Mouse (Mus musculus) spleen, adult 2 months (tissue): ENCODE measurements around the gene Apoe. TPM values are rescaled to one million over a fixed set of nuclear protein-coding genes. Genes with fewer than 3 reads are reported as not detected.

ENCODE experiments used
- DNase-seq, 2 experiments: peaks; one replicate each; pipeline versions ENCODE4 v3.0.0 to v3.0.0-alpha.2; 2012 to 2021; ENCODE audit warnings: low spot score in 2 of 2, low read depth in 1 of 2
- H3K27ac ChIP-seq: fragments of 200-500 bp; 2 replicates; pipeline ENCODE4 v1.5.1; 2012; ENCODE audit warnings: low read length, inconsistent platforms; ENCODE audit not compliant: insufficient read depth
- H3K27me3 ChIP-seq: fragments of 200-500 bp; 2 replicates; pipeline ENCODE4 v1.6.1; 2012; ENCODE audit warnings: mild to moderate bottlenecking, moderate library complexity, low read length, inconsistent platforms; ENCODE audit not compliant: control insufficient read depth, insufficient read depth
- H3K36me3 ChIP-seq: fragments of 200-500 bp; 2 replicates; pipeline ENCODE4 v1.6.1; 2012; ENCODE audit warnings: mild to moderate bottlenecking, low read length, inconsistent platforms; ENCODE audit not compliant: control insufficient read depth, insufficient read depth
- H3K4me1 ChIP-seq: fragments of 200-500 bp; 2 replicates; pipeline ENCODE4 v1.6.1; 2011; ENCODE audit warnings: inconsistent platforms; ENCODE audit not compliant: control insufficient read depth, insufficient read depth, insufficient read length
- H3K4me3 ChIP-seq: fragments of 200-500 bp; 2 replicates; pipeline ENCODE4 v1.5.1; 2011; ENCODE audit warnings: mild to moderate bottlenecking, inconsistent platforms; ENCODE audit not compliant: insufficient read depth, insufficient read length; ENCODE audit errors: extremely low read depth
- CTCF ChIP-seq: fragments of 200-500 bp; IDR thresholded peaks from 2 replicates; pipeline ENCODE4 v1.5.1; 2011; ENCODE audit warnings: mild to moderate bottlenecking, inconsistent platforms; ENCODE audit not compliant: insufficient read depth, insufficient read length, insufficient replicate concordance; ENCODE audit errors: extremely low read depth
- POLR2A ChIP-seq: fragments of 200-500 bp; IDR thresholded peaks from 2 replicates; pipeline ENCODE4 v1.6.1; 2011; ENCODE audit warnings: low read depth, low read length, inconsistent platforms
- WGBS: fragments of 180-500 bp; shearing (Covaris S2); methylation state at CpG from one replicate; pipeline ENCODE4 v1.1.7; 2018; 5-methylcytosine and 5-hydroxymethylcytosine counted together
- polyA plus RNA-seq: library from polyadenylated mRNA; depleted of rRNA; stranded (reverse); fragments of >200 nt; gene quantifications from 2 replicates; pipeline ENCODE4 v1.2.3, GENCODE M21; 2012; rRNA removed

Gene Apoe
- polyA plus RNA-seq = 1,613 and 1,762 TPM in 2 replicates

DNA sequence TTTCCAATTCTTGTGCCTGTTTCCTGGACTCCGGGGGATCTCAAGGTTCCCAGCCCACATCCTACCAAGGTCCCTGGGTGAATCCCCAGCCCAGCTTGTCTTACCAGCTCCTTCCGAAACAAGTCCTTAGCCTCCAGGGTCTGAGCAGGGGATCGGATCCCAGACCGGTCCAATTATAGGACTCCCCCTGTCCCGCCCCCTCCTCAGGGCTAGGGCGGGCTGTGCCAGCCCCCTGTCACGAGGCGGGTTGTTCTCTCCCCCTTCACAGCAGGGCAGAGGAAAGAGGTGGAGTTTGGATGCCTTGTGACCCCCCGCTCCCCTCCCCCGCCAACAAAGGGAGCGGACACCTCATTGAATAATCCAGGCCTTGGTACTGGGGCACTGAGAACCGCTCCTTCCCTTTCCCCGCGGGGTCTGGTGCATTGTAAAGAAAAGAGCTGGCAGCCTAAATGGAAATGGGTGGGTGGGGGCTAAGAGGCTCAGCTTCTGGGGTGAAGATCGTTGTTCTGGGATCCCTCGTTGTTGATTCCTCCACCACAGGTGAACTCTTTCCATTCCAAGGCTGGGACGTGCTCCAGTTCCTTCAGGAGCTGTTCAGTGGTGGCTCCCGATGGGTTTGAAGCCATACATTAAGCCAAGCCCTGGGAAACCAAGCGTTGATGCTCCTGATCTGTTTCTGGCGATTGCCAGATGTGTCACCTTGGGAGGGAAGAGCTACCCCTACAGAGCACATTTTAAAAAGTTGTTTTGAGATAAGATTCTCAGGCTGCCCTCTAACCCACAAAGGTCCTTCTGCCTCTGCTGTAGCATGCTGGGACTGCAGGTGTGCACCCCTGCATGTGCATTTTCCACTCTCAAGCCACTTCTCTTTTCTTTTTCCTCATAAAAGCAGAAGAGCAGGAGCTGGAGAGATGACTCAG, at the start of gene Apoe:
Apoe (minus strand) TSS at position 282 of the 920 bp plus-strand sequence.
- peaks cover 11% of the 10 kb centered on the region for H3K36me3 ChIP-seq
- peaks cover 22% of the 10 kb centered on the region for H3K4me1 ChIP-seq
- DNase-seq = peak in 1 of 2 experiments; percentile 33
- peak within 1 kb of the TSS; percentile 49 for H3K4me3 ChIP-seq
- 8% methylated on average over 20 of the region's 20 CpGs for WGBS
- peak within 1 kb of the TSS; percentile 85 for H3K27ac ChIP-seq
- TF ChIP-seq POLR2A (no peak), CTCF (no peak)
- no peaks in the 10 kb centered on the region for H3K27me3 ChIP-seq

DNA sequence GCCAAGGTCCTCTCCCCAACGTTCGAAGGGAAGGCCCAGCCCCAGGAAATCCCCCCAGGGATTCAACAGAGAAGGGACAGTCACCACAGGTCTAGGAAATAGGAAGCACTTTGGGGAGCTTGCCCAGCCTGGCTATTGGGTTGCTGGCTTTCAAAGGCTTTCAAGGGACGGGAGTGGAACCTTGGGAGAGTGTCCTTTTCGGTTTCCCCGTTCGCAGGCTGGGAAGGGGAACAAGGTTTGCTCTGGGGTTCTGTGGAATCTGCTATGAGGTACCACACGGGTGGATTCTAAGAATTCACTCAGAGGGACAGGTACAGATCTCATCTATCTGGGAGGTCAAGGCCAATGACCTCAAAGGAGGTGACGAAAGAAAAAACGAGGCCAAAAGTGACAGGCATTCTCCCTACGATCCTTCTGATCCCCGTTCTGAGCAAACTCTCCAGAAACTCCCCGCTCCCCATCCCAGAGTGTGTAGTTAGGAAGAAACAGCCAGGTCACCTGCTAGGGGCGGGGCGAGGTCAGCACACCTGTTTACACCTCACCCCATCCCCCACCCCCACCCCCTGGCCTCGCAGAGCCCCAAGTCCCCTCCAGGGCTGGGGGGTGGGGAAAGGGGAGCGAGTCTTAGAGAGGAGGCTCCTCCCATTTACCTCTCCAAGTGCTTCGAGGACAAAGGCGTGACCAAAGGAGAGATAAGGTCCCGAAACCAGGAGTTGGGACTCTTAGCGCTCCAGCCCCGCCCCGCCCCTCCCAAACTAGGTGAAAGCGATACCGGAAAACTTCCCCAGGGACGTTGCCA, 48.6 kb upstream of the Apoe start:
- Histone ChIP-seq H3K27me3 (peaks cover 4% of the 10 kb centered on the region), H3K27ac (0 out of 2 replicates have a peak overlapping the region, but pooled peaks have one; percentile 45), H3K36me3 (no peaks in the 10 kb centered on the region), H3K4me3 (0 out of 2 replicates have a peak overlapping the region, but pooled peaks have one; percentile 43), H3K4me1 (no peaks in the 10 kb centered on the region; the same call in 1 of the 2 replicates)
- 49% methylated on average over 25 of the region's 25 CpGs for WGBS
- TF ChIP-seq POLR2A (no peak), CTCF (no peak)
- DNase-seq = no peak

DNA sequence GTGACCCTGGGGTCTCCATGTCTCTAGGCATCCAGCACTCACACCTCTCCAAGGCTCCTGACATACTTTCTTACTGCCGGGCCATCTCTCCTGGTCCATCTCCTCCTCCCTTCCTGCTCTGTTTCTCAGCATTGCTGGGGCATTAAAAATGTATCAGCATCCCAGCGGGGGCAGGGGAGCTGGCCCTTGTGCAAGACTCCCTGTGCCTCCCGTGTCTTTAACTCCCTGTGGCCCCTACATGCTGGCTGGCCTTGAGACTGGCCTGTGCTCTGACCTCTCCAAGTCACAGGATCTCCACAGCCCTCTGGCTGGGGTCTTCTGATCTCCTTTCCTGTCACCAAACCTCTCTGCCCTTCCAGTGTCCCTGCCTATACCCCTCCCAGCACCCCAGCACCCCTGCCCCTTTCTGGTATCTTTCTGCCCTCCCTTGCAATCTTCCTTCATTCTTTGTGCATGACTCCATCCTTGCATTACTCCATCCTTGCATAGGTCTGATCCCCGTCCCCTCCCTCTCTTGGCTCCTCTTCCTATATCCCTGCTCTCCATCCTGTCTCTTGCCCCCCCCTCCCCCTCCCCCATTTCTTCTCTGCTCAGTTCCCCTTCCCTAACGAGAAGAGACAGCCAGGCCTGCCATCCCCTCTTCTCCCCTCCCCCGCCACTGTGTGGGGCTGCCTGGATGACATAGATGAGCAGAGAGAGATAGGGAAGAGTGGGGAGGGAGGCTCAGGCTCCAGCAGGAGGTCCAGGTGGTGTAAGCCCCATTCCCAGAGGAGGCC, 47.6 kb upstream of the Apoe start:
- 68% methylated on average over 6 of the region's 6 CpGs for WGBS

DNA sequence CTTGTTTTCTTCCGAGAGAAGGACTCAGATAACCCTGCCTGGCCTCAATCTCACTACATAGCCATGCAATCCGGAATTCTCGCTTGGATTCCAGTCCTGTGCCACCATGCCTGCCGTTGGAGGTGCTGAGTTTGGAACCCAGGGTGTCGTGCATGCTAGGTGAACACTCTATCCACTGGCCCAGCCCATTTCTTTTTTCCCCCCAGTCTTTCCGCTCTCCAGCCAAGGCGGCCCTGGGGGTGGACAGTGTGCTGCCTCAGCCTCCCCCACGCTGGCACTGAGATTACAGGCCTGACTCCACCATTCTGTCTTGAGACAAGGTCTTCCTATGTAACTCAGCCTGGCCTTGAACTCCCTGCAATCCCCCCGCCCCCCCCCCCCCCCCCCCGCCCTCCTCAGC, 47.0 kb upstream of the Apoe start:
- Histone ChIP-seq H3K27me3 (peaks cover 4% of the 10 kb centered on the region), H3K4me3 (no peak overlapping the region), H3K4me1 (no peaks in the 10 kb centered on the region; the same call in 1 of the 2 replicates), H3K27ac (0 out of 2 replicates have a peak overlapping the region, but pooled peaks have one; percentile 18), H3K36me3 (no peaks in the 10 kb centered on the region)
- WGBS = 88% methylated on average over 8 of the region's 10 CpGs
- TF ChIP-seq POLR2A = no peak
- no peak for TF ChIP-seq CTCF
- no peak for DNase-seq

More for the DNA sequence above, 47.6 kb upstream of the Apoe start:
- Histone ChIP-seq H3K4me1 (no peaks in the 10 kb centered on the region; the same call in 1 of the 2 replicates), H3K4me3 (no peak overlapping the region), H3K27me3 (peaks cover 4% of the 10 kb centered on the region), H3K36me3 (no peaks in the 10 kb centered on the region), H3K27ac (peak overlapping the region; percentile 52; the same call in 1 of the 2 replicates)
- DNase-seq = no peak
- TF ChIP-seq POLR2A (no peak), CTCF (no peak)

DNA sequence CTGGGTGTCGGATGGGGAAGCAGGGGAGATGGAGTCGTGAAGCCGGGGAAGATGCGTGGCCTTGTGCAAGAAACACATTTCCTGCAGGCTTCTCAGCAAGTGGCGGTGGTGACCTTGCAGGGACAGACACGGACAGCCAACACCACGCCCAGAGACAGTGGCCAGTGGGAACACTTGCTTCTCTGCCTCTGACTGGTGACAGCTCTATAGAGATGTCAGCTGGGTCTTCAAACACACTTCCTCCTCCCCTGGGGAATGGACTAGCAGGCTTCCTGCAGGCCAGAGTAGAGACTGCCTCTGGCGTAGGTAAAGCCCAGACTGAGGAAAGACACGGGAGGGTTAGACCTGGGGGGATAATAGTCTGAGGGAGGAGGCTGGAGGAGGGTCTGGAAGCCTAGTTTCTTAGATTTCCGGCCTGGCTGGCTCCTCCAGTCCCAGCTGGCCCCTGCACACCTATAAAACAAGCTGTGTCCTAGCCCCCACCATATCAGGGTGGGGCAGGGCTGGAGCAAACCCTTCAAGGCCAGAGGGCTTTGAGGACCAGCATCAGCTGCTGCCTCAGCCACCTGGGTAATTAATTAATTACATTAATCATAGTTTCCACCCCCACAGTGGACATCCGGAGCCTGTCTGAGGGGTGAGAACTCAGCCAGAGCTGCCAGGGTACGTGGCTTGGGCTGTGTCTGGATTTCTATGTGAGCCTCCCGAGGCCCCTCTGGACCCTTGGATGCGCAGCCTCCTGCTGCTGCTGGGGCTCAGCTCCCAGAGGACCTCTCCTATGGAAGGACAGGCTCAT, 45.8 kb upstream of the Apoe start:
- H3K36me3 ChIP-seq = no peaks in the 10 kb centered on the region
- H3K27me3 ChIP-seq = peaks cover 4% of the 10 kb centered on the region
- DNase-seq = no peak
- peak overlapping the region; percentile 25; the same call in 1 of the 2 replicates for H3K27ac ChIP-seq
- H3K4me1 ChIP-seq = no peaks in the 10 kb centered on the region; the same call in 1 of the 2 replicates
- 55% methylated on average over 14 of the region's 14 CpGs for WGBS
- H3K4me3 ChIP-seq = no peak overlapping the region
- TF ChIP-seq POLR2A (no peak), CTCF (no peak)
